Mouse (Mus musculus): Measurements from ENCODE around the gene Serinc2. TPM values are rescaled to one million over a fixed set of nuclear protein-coding genes. Genes with fewer than 3 reads are reported as not detected.

The Serinc2 gene
- polyA plus RNA-seq (2015; fragmentation: Nextera tagmentation; extraction: Ambion mirVana) = 43.7 and 50.2 TPM in 2 replicates

GRCm38 (mm10) chr4:130279105-130279504 is at the start of gene Serinc2:
Serinc2 (minus strand) TSS chr4:130279205.

GRCm38 (mm10) chr4:130308231-130309081 is 29.5 kb upstream of the Serinc2 start, which contains the start of the genes Fabp3 and Gm10570:
Fabp3 (plus strand) TSS chr4:130308595.
Gm10570 (minus strand) TSS chr4:130308674.

GRCm38 (mm10) chr4:130222179-130222578 is 56.8 kb downstream of the Serinc2 start, which contains the start of gene Gm853:
Gm853 (minus strand) TSS chr4:130222401.

Other genes with a start within 250 kb of the Serinc2 start
- gene Col16a1, start 231.4 kb downstream of the Serinc2 start, polyA plus RNA-seq (2015; fragmentation: Nextera tagmentation; extraction: Ambion mirVana) = 94.4 and 102 TPM in 2 replicates
- 56.3 and 63.0 TPM in 2 replicates for gene Pef1, start 176.6 kb downstream of the Serinc2 start, polyA plus RNA-seq (2015; fragmentation: Nextera tagmentation; extraction: Ambion mirVana)
- gene Hcrtr1, start 139.8 kb downstream of the Serinc2 start, polyA plus RNA-seq (2015; fragmentation: Nextera tagmentation; extraction: Ambion mirVana) = 2.3 TPM in 2 replicates
- 962 and 1,015 TPM in 2 replicates for gene Tinagl1, start 104.1 kb downstream of the Serinc2 start, polyA plus RNA-seq (2015; fragmentation: Nextera tagmentation; extraction: Ambion mirVana)
- not detected in 2 replicates for gene Gm853, start 56.8 kb downstream of the Serinc2 start, polyA plus RNA-seq (2015; fragmentation: Nextera tagmentation; extraction: Ambion mirVana)
- 24.4 and 26.8 TPM in 2 replicates for gene Fabp3, start 29.4 kb upstream of the Serinc2 start, polyA plus RNA-seq (2015; fragmentation: Nextera tagmentation; extraction: Ambion mirVana)
- gene Gm10570, start 29.5 kb upstream of the Serinc2 start, polyA plus RNA-seq (2015; fragmentation: Nextera tagmentation; extraction: Ambion mirVana) = 0.64 and 0.70 TPM in 2 replicates
- 37.7 and 45.6 TPM in 2 replicates for gene Zcchc17, start 80.7 kb upstream of the Serinc2 start, polyA plus RNA-seq (2015; fragmentation: Nextera tagmentation; extraction: Ambion mirVana)
- 52.4 and 53.9 TPM in 2 replicates for gene Snrnp40, start 80.9 kb upstream of the Serinc2 start, polyA plus RNA-seq (2015; fragmentation: Nextera tagmentation; extraction: Ambion mirVana)

Data from urinary bladder, postnatal 0 days (tissue).